Mouse (Mus musculus) embryonic fibroblast, embryonic 13.5 days (primary cell): Measurements from ENCODE around the gene Pik3c2b.
"Not testable (repeated sequence)": the region's sequence is repeated elsewhere in the genome, so short reads cannot be mapped to it uniquely, and the experiment has no call there.

Experiments used
- CTCF ChIP-seq: IDR thresholded peaks from 2 replicates; pipeline ENCODE4 v1.5.1; 2011; ENCODE audit warnings: mild to moderate bottlenecking, control low read depth, low read length, moderate library complexity, borderline replicate concordance; ENCODE audit not compliant: insufficient read depth
- POLR2A ChIP-seq: IDR thresholded peaks from 2 replicates; pipeline ENCODE4 v1.6.1; 2011; ENCODE audit warnings: low read depth, mild to moderate bottlenecking, control low read depth, low read length, moderate library complexity

- not testable (repeated sequence) for TF ChIP-seq POLR2A, CTCF
These were observed 21.7 kb upstream of the Pik3c2b start for GRCm38 (mm10) chr1:133023723-133024122.
